Mouse (Mus musculus) embryonic facial prominence, embryonic 12.5 days (tissue): ENCODE measurements around the gene Ube2h. TPM values are rescaled to one million over a fixed set of nuclear protein-coding genes. Genes with fewer than 3 reads are reported as not detected.

Experiments used
- ATAC-seq: fragments of 200-750 bp; cut with Nextera tagmentation; 2 replicates; pipeline ENCODE4 v1.8.0; 2017; ENCODE audit not compliant: insufficient number of reproducible peaks, insufficient read depth, low FRiP score, low TSS enrichment
- H3K27ac ChIP-seq: fragments of 300-500 bp; sonication (generic); 2 replicates; pipeline ENCODE4 v1.5.1; 2016; ENCODE audit warnings: mild to moderate bottlenecking
- H3K27me3 ChIP-seq: fragments of 300-500 bp; sonication (generic); 2 replicates; pipeline ENCODE4 v1.6.1; 2016; ENCODE audit warnings: mild to moderate bottlenecking, moderate library complexity
- H3K36me3 ChIP-seq: fragments of 300-500 bp; sonication (generic); 2 replicates; pipeline ENCODE4 v1.6.1; 2016; ENCODE audit warnings: mild to moderate bottlenecking
- H3K4me1 ChIP-seq: fragments of 300-500 bp; sonication (generic); 2 replicates; pipeline ENCODE4 v1.6.1; 2016
- H3K4me2 ChIP-seq: fragments of 300-500 bp; sonication (generic); replicated peaks from 2 replicates; pipeline ENCODE4 v1.6.1; 2016; ENCODE audit warnings: mild to moderate bottlenecking, moderate library complexity
- H3K4me3 ChIP-seq: fragments of 300-500 bp; sonication (generic); 2 replicates; pipeline ENCODE4 v1.5.1; 2016; ENCODE audit warnings: mild to moderate bottlenecking
- H3K9ac ChIP-seq: fragments of 300-500 bp; sonication (generic); 2 replicates; pipeline ENCODE4 v1.6.1; 2016; ENCODE audit warnings: mild to moderate bottlenecking, moderate library complexity
- H3K9me3 ChIP-seq: fragments of 300-500 bp; sonication (generic); 2 replicates; pipeline ENCODE4 v1.6.1; 2016; ENCODE audit warnings: mild to moderate bottlenecking, moderate library complexity
- WGBS: fragments of 180-500 bp; shearing (Covaris S2); methylation state at CpG from one replicate; pipeline ENCODE4 v1.1.7; 2016; 5-methylcytosine and 5-hydroxymethylcytosine counted together
- polyA plus RNA-seq: library from polyadenylated mRNA; unstranded; fragments of >200 nt; fragmentation: Nextera tagmentation; extraction: Ambion mirVana; gene quantifications from 2 replicates; pipeline ENCODE4 v1.2.1, GENCODE M21; 2016

The Ube2h gene
- polyA plus RNA-seq, 1 experiment from 2014 or later: 56.1 TPM

GRCm38 (mm10) chr6:30267486-30267885, 36.9 kb downstream of the Ube2h start:
- no peak overlapping the region for H3K4me2 ChIP-seq
- H3K9me3 ChIP-seq: no peaks in the 10 kb centered on the region
- H3K27me3 ChIP-seq: no peaks in the 10 kb centered on the region
- 90% methylated on average over 7 of the region's 7 CpGs for WGBS
- no peak overlapping the region for H3K9ac ChIP-seq
- ATAC-seq: no peak
- H3K4me1 ChIP-seq: no peaks in the 10 kb centered on the region
- H3K4me3 ChIP-seq: no peak overlapping the region
- peaks cover 41% of the 10 kb centered on the region for H3K36me3 ChIP-seq
- H3K27ac ChIP-seq: no peak overlapping the region

GRCm38 (mm10) chr6:30265402-30265801, 38.9 kb downstream of the Ube2h start:
- Histone ChIP-seq H3K4me2 (no peak overlapping the region), H3K36me3 (peaks cover 44% of the 10 kb centered on the region), H3K27ac (no peak overlapping the region), H3K9me3 (no peaks in the 10 kb centered on the region), H3K27me3 (no peaks in the 10 kb centered on the region), H3K4me3 (no peak overlapping the region), H3K9ac (no peak overlapping the region), H3K4me1 (no peaks in the 10 kb centered on the region)
- WGBS: 93% methylated on average over 4 of the region's 4 CpGs
- no peak for ATAC-seq

GRCm38 (mm10) chr6:30263053-30263452, 41.3 kb downstream of the Ube2h start:
- H3K36me3 ChIP-seq: peaks cover 61% of the 10 kb centered on the region
- 90% methylated on average over 4 of the region's 4 CpGs for WGBS
- no peaks in the 10 kb centered on the region for H3K9me3 ChIP-seq
- H3K27ac ChIP-seq: no peak overlapping the region
- H3K4me1 ChIP-seq: no peaks in the 10 kb centered on the region
- no peak overlapping the region for H3K4me2 ChIP-seq
- no peak overlapping the region for H3K9ac ChIP-seq
- no peaks in the 10 kb centered on the region for H3K27me3 ChIP-seq
- no peak for ATAC-seq
- H3K4me3 ChIP-seq: no peak overlapping the region

GRCm38 (mm10) chr6:30259271-30259670, 45.1 kb downstream of the Ube2h start:
- Histone ChIP-seq H3K4me1 (no peaks in the 10 kb centered on the region), H3K27ac (no peak overlapping the region), H3K4me2 (no peak overlapping the region), H3K4me3 (no peak overlapping the region), H3K9ac (no peak overlapping the region), H3K36me3 (peaks cover 48% of the 10 kb centered on the region), H3K9me3 (no peaks in the 10 kb centered on the region), H3K27me3 (no peaks in the 10 kb centered on the region)
- WGBS: 92% methylated on average over 6 of the region's 6 CpGs
- no peak for ATAC-seq

- no peaks in the 10 kb centered on the region for H3K27me3 ChIP-seq
- ATAC-seq: no peak
- no peak overlapping the region for H3K4me2 ChIP-seq
- no peak overlapping the region for H3K9ac ChIP-seq
- H3K27ac ChIP-seq: no peak overlapping the region
- no peaks in the 10 kb centered on the region for H3K4me1 ChIP-seq
- no peak overlapping the region for H3K4me3 ChIP-seq
- WGBS: 74% methylated on average over 1 of the region's 1 CpGs
- peaks cover 48% of the 10 kb centered on the region for H3K36me3 ChIP-seq
- no peaks in the 10 kb centered on the region for H3K9me3 ChIP-seq
These were observed 46.4 kb downstream of the Ube2h start for GRCm38 (mm10) chr6:30257962-30258361.

GRCm38 (mm10) chr6:30255846-30256245, 48.5 kb downstream of the Ube2h start:
- Histone ChIP-seq H3K36me3 (peaks cover 50% of the 10 kb centered on the region), H3K9ac (no peak overlapping the region), H3K4me2 (no peak overlapping the region), H3K4me3 (no peak overlapping the region), H3K9me3 (no peaks in the 10 kb centered on the region), H3K4me1 (no peaks in the 10 kb centered on the region), H3K27me3 (no peaks in the 10 kb centered on the region), H3K27ac (no peak overlapping the region)
- 73% methylated on average over 1 of the region's 1 CpGs for WGBS
- ATAC-seq: no peak

GRCm38 (mm10) chr6:30252271-30253010, 51.9 kb downstream of the Ube2h start:
- no peak overlapping the region for H3K4me3 ChIP-seq
- no peaks in the 10 kb centered on the region for H3K4me1 ChIP-seq
- no peak for ATAC-seq
- no peaks in the 10 kb centered on the region for H3K9me3 ChIP-seq
- H3K27me3 ChIP-seq: no peaks in the 10 kb centered on the region
- H3K36me3 ChIP-seq: peaks cover 18% of the 10 kb centered on the region
- H3K9ac ChIP-seq: no peak overlapping the region
- WGBS: 92% methylated on average over 5 of the region's 5 CpGs
- H3K4me2 ChIP-seq: no peak overlapping the region
- no peak overlapping the region for H3K27ac ChIP-seq

GRCm38 (mm10) chr6:30248708-30249107, 55.6 kb downstream of the Ube2h start:
- WGBS: 87% methylated on average over 3 of the region's 3 CpGs
- no peaks in the 10 kb centered on the region for H3K9me3 ChIP-seq
- ATAC-seq: no peak
- H3K4me2 ChIP-seq: no peak overlapping the region
- H3K9ac ChIP-seq: no peak overlapping the region
- H3K27ac ChIP-seq: no peak overlapping the region
- peaks cover 13% of the 10 kb centered on the region for H3K36me3 ChIP-seq
- H3K4me1 ChIP-seq: no peaks in the 10 kb centered on the region
- no peak overlapping the region for H3K4me3 ChIP-seq
- H3K27me3 ChIP-seq: no peaks in the 10 kb centered on the region

GRCm38 (mm10) chr6:30245940-30246339, 58.4 kb downstream of the Ube2h start:
- H3K4me1 ChIP-seq: no peaks in the 10 kb centered on the region
- no peak overlapping the region for H3K4me2 ChIP-seq
- H3K36me3 ChIP-seq: no peaks in the 10 kb centered on the region; the same call in 1 of the 2 replicates
- 85% methylated on average over 5 of the region's 5 CpGs for WGBS
- H3K27me3 ChIP-seq: no peaks in the 10 kb centered on the region
- no peak for ATAC-seq
- no peaks in the 10 kb centered on the region for H3K9me3 ChIP-seq
- no peak overlapping the region for H3K27ac ChIP-seq
- no peak overlapping the region for H3K9ac ChIP-seq
- no peak overlapping the region for H3K4me3 ChIP-seq

GRCm38 (mm10) chr6:30245397-30245796, 58.9 kb downstream of the Ube2h start:
- Histone ChIP-seq H3K4me3 (no peak overlapping the region), H3K27me3 (no peaks in the 10 kb centered on the region), H3K27ac (no peak overlapping the region), H3K4me1 (no peaks in the 10 kb centered on the region), H3K4me2 (no peak overlapping the region), H3K36me3 (peaks cover 3% of the 10 kb centered on the region), H3K9me3 (no peaks in the 10 kb centered on the region), H3K9ac (no peak overlapping the region)
- whole genome bisulfite sequencing: 91% methylated on average over 5 of the region's 5 CpGs
- no peak for ATAC-seq

- H3K27me3 ChIP-seq: no peaks in the 10 kb centered on the region
- H3K27ac ChIP-seq: no peak overlapping the region
- H3K9ac ChIP-seq: no peak overlapping the region
- no peaks in the 10 kb centered on the region for H3K9me3 ChIP-seq
- WGBS: 92% methylated on average over 9 of the region's 9 CpGs
- no peak overlapping the region for H3K4me2 ChIP-seq
- H3K4me1 ChIP-seq: no peaks in the 10 kb centered on the region
- no peak for ATAC-seq
- H3K36me3 ChIP-seq: peaks cover 10% of the 10 kb centered on the region; the same call in 1 of the 2 replicates
- H3K4me3 ChIP-seq: no peak overlapping the region
These were observed 60.9 kb downstream of the Ube2h start for GRCm38 (mm10) chr6:30243347-30244007.

- H3K27me3 ChIP-seq: no peaks in the 10 kb centered on the region
- peaks cover 10% of the 10 kb centered on the region; the same call in 1 of the 2 replicates for H3K36me3 ChIP-seq
- no peak for ATAC-seq
- no peak overlapping the region for H3K4me3 ChIP-seq
- WGBS: 88% methylated on average over 4 of the region's 4 CpGs
- H3K27ac ChIP-seq: no peak overlapping the region
- H3K4me2 ChIP-seq: no peak overlapping the region
- H3K9me3 ChIP-seq: no peaks in the 10 kb centered on the region
- H3K4me1 ChIP-seq: no peaks in the 10 kb centered on the region
- H3K9ac ChIP-seq: no peak overlapping the region
These were observed 61.4 kb downstream of the Ube2h start for GRCm38 (mm10) chr6:30242928-30243327.
